Mouse (Mus musculus): ENCODE results near the gene Slc46a1.

DNA sequence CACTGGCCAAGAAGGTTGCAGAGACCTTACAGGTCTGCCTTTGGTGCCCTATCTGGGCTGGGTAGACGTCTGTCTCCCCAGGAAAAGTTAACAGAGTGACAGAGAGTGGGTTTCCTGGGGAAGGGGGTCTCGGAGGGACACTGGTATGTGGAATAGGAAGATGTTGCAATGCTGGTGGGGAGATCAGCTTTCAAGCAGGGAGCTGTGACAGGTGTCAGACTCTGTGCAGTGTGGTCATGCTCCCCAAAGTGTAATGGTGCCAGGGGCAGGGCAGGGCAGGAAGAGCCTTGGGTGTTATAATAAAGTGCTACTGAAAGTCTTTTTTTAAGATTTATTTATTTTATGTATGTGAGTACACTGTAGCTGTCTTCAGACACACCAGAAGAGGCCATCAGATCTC, 15.2 kb upstream of the Slc46a1 start:
- TF ChIP-seq CTCF (IDR thresholded peaks at IDR 0.05; ENCODE audit: borderline replicate concordance, insufficient read depth, low read length): no peak
- no peak for TF ChIP-seq POLR2A (IDR thresholded peaks at IDR 0.05; ENCODE audit: low read depth, low read length)
